Mouse (Mus musculus): Measurements from ENCODE around the gene H2bfm.

DNA sequence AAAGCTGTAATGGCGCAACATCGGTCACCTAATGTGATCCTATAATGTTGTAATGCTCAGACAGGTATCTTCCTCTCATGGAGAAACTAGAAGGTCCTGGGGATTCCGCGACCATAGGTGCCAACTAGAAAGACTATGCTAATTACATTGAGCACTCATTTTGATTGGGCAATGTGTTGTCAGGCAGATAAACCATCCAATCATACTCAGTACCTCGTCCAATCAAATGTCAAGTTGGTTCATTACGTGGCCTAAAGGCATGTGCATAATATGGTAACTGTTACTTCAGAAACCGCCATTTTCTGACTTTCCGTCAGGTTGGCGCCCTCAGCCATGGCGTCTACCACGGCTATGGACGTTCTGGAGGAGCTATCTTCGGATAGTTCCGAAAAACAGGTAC is at the start of gene H2bfm:
- no peak for TF ChIP-seq CTCF (IDR thresholded peaks at IDR 0.05; ENCODE audit: extremely low read depth, insufficient read depth, insufficient read length, insufficient replicate concordance)
- TF ChIP-seq POLR2A (IDR thresholded peaks at IDR 0.05; ENCODE audit: low read depth, low read length): no peak

Data from spleen, adult 2 months (tissue).